Mouse (Mus musculus) right cerebral cortex, adult 2 months (tissue): Measurements from ENCODE around the gene Cct8.
A peak's percentile ranks its signal among the peaks of the same experiment; 100 is the strongest.
"Not testable (repeated sequence)": the region's sequence is repeated elsewhere in the genome, so short reads cannot be mapped to it uniquely, and the experiment has no call there.

ENCODE experiments used
- DNase-seq, 2 experiments: peaks; one replicate each; pipeline ENCODE4 v3.0.0; 2021 to 2022; ENCODE audit warnings: low spot score in 2 of 2

Gene Cct8

DNA sequence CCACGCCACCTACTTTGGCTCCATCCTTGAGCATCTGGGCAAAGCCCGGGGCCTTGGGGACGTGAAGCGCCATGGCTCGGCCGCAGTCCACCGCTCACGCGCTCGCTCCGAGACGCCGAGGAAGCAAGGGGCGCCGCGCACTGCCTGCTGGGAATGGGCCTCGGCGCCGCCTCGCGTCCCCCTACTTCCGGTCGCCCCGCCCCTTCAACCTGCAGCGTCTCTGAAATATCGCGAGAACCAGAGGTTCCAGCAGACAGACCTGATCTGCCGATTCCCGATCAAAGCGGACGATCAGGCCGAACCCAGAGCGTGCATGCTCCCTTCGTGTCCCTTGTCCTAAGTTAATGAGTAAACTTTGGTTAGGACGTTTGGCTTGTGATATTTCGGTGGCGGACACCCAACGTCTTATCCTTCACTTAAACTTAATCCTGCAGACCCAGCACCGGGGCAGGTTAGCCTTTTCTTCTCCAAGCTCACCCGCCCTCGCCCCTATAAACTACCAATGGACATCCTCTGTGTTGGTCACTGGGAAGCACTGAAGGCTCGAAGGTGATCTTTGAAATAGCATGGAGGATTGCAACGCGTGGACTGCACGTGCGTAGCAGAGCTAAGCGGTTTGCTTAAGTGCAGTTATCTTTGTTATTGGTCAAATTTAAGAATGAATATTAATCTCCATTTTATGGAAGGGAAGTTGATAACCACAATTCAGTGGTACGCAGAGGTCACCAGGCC lies at the start of gene Cct8:
Gene Cct8 (minus strand): TSS at position 158 of the 732 bp plus-strand sequence.
- peak; percentile 95 to 97 for DNase-seq

GRCm38 (mm10) chr16:87528755-87529154 lies 33.1 kb upstream of the Cct8 start:
- no peak for DNase-seq

- no peak for DNase-seq
These were observed 32.0 kb upstream of the Cct8 start for GRCm38 (mm10) chr16:87527553-87528249.

- no peak for DNase-seq
These were observed 28.6 kb upstream of the Cct8 start for GRCm38 (mm10) chr16:87524228-87524627.

DNA sequence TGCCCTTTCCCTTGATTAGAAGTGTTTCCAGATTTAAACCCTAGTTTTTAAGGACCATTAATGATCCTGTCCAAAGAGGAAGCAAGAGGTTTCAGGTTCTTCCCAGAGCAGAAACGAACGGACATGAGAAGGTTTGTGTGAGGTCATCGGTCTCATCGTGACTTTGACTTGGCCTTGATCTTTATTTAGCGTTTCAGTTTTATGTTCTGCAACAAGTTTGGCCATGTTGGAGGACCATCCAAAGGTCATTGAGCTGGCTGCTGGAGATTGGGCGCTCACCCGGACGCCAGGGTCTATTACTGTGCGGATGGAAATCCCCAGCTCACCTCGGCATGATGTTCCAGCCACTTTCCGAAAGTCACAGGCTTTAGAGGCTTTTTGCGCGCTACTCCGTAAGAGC lies 16.7 kb upstream of the Cct8 start:
- no peak for DNase-seq

- no peak for DNase-seq
These were observed 16.0 kb upstream of the Cct8 start for GRCm38 (mm10) chr16:87511706-87512105.

- DNase-seq, result no peak
These were observed 5.8 kb upstream of the Cct8 start for GRCm38 (mm10) chr16:87501304-87502078.

DNA sequence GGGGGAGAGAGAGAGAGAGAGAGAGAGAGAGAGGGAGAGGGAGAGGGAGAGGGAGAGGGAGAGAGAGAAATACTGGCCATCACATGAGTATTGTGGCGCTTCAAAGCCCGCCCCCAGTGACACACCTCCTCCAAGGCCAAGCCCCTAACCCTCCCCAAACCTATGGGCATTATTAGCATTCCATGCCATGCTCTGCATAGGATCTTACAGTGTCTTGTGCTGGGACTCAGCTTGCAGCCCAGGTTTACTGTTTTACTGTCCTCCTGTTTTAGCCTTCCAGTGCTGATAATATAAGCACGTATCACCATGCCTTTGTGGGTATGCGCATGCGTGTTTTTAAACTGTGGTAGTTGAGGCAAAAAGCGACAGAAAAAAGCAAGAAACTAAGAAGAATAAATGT lies 3.9 kb upstream of the Cct8 start:
- DNase-seq, result no peak

DNA sequence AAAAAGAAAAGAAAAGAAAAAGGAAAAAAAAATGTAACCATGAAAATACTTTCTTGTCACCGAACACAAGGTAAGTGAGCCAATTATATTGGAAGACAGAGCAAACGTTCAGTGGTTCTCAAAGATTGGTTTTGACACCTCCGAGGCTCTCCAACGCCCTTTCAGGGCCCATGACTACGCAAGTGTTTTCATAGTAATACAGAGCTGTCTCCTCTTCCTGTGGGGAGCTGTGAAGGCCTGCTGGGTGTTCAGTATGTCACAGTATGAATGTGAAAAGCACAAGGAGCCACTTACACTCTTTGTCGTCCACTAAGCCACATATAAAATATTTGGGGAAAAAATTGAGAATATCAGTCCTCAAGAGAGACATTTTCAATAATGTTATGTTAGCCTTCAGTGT lies 1.5 kb upstream of the Cct8 start:
- DNase-seq, result no peak

DNA sequence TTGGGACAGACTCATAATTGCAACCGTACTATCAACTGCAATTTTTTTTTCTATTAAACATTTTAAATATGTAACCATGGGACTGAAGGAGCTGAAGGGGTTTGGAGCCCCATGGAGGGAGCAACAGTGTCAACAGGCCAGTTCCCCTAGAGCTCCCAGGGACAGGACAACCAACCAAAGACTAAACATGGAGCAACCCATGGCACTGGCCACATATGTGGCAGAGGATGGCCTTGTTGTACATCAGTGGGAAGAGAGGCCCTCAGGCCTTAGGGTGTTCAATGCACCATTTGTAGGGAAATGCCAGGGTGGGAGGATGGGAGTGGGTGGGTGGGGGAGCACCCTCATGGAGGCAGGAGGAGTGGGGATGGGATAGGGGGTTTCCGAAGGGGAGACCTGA lies 1.1 kb upstream of the Cct8 start:
- no peak for DNase-seq

GRCm38 (mm10) chr16:87494955-87495655 lies 568 bp downstream of the Cct8 start:
- DNase-seq, result no peak

DNA sequence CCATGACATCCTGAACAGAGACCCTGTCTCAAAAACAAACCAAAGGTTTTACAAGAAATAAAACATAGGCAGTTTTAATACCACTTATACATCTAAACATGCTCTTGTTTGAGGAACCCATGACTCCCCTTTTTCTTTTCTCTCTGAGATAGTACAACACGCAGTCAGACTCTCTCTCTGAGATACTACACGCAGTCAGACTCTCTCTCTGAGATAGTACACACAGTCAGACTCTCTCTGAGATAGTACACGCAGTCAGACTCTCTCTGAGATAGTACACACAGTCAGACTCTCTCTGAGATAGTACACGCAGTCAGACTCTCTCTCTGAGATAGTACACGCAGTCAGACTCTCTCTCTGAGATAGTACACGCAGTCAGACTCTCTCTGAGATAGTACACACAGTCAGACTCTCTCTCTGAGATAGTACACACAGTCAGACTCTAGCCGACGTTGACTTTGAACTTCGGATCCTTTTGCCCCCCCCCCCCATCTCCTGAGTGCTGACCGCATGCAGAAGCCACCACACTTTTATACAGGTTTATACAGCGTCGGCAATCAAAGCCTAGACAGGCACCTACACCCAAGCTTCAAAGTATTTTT lies 3.4 kb downstream of the Cct8 start:
- not testable (repeated sequence) for DNase-seq

- DNase-seq, result no peak
These were observed 7.1 kb downstream of the Cct8 start for GRCm38 (mm10) chr16:87488605-87489004.

GRCm38 (mm10) chr16:87486739-87487138 lies 8.9 kb downstream of the Cct8 start:
- no peak for DNase-seq

DNA sequence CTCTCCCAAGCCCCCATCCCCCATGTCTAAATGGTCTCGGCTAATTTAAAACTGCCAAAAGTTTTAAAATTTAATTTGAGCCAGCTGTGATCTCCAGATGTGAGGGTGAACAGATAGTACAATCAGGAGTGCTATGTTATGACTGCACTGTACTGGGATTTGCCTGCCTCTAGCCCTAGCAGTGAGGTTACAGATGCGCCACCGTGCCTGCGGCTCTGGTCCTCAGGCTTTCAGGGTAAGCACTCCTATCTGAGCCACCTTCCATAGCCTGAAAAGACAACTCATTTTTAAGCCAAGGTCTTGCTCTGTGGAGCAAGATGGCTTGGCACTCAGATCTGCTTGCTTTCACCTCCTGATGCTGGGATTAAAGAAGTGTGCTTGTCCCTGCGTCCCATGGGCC lies 11.3 kb downstream of the Cct8 start:
- DNase-seq, result no peak

- no peak for DNase-seq
These were observed 25.1 kb downstream of the Cct8 start for GRCm38 (mm10) chr16:87470579-87470978.

DNA sequence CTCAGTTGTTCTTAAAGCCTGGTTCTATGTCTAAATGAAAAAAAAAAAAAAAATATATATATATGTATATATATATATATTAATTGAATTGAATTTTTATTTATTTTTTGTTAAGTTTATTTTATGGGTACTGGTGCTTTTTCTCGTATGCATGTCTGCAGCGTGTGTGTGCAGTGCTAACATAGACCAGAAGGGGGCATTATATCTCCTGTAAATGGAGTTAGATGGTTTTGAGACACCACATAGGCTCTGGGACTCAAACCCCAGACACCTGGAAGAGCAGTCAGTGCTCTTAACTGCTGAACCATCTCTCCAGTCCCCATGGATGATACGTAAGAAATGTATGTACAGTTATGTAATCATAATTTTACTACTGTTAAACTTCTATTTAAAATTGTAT lies 36.9 kb downstream of the Cct8 start:
- no peak for DNase-seq

- DNase-seq, result peak in 1 of 2 experiments; percentile 44
These were observed 40.5 kb downstream of the Cct8 start for GRCm38 (mm10) chr16:87455180-87455611.

DNA sequence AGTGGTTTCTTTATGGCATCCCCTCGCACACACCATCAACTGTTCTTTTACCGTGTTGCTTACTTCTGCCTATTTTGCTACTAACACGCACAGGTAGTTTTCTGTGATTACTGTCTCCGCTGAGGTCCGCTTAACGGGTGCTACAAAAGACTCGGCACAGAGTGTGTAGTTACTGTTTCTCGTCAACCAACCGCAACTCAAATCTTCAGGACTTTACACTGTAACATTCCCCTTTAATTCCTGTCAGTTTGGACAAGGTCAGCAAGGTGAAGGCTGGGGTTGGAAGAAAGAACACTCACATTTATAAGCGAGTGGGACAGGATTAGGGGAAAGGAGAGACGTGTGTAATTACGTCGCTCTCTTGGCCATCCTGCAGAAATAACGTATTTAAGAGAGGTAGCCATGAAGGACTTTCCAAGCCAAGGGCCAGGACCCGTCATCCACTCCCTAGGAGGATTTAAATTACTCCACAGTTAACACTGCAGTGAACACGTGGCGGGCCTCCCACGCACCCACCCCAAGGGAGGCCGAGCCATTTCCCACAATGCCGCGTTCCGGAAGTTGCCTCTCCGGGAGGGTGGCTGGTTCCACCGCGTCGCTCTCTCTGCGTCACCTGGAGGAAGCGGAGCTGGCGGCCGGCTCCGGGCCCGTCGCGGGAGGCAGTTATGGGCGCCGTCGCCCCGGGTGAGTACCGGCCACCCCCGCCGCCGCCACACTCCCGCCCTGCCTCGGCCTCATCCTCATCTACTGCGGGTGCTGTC lies 41.1 kb downstream of the Cct8 start, which contains the start of gene Usp16:
Gene Usp16 (plus strand): TSS at position 285 of the 761 bp plus-strand sequence.
- peak; percentile 94 to 98 for DNase-seq

DNA sequence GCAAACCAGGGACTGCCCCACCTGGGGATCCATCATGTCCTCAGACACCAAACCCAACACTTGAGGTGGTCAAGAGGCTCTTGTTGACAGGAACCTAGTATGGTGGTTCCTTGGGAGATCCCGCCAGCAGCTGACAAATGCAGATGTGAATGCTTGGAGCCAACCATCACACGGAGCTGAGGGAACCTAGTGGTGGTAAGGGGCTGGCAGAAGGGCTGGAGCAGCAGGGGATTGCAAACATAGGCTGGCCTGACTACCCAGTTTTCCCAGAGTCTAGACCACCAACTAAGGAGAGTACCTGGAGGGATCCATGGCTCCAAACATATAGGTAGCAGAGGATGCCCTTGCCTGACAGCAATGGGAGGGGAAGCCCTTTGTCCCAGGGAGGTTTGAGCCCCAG lies 42.4 kb downstream of the Cct8 start:
- no peak for DNase-seq

GRCm38 (mm10) chr16:87445528-87445927 lies 50.1 kb downstream of the Cct8 start:
- no peak for DNase-seq
